Mouse (Mus musculus) frontal cortex, postnatal 25 days (tissue): ENCODE data around the gene Theg.
A peak's percentile ranks its signal among the peaks of the same experiment; 100 is the strongest.

Experiments used
- DNase-seq, 2 experiments: peaks; one replicate each; pipeline ENCODE4 v3.0.0; 2022; ENCODE audit warnings: low spot score in 2 of 2

Theg gene

DNA sequence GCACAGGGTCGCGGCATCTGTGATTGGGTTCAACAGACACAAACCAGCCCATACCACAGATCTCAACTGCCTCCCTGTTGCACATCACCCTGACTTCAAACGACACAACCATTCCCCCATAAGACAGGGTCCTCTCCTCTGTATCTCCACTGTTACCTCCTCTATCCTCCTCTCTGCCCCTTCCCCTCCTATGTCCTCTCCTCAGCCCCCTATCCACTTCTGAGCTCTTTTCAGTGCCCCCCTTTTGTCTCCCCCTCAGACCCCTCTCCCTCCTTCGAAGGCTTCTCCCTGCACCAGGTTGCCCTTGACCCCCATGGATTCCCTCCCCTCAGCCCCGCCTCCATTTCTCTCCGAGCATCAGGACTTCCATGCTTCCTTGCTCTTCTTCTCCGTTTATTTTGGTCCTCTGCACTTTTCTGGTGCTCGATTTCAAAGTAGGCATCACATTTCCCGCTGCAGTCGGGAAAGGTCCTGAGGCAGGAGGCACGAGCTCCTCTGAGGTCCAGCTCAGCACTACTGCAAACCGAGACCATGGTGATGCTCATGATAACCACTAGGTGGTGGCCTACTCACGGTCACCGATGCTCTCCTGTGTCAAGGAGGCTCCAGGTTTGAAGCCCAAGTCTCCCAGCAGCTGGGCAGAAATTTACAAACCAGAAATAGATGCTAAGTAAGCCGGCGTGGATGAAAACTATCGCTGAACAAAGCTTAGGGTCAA lies 7.9 kb upstream of the Theg start:
- peak in 1 of 2 experiments; percentile 48 for DNase-seq

DNA sequence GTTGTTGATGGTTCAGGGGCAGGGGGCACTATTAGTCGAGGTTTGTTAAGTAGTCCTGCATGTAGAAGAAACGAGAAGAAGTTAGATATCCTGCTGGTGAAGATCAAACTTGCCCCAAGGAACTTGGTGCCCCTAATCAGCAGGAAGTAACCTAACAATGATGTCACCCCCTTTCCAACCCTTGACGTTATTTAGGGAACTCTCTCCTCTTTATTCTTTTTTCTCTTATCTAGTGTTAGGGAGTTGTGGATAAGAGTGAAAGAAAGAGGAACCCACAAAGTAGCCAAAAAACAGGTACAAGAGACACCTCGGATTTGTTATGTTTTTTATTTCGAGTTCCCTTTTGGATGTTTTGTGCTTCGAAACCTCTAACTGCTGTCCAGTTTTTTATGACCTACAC lies 7.0 kb upstream of the Theg start:
- no peak for DNase-seq

GRCm38 (mm10) chr10:79590702-79591101 lies 3.6 kb upstream of the Theg start:
- no peak for DNase-seq

DNA sequence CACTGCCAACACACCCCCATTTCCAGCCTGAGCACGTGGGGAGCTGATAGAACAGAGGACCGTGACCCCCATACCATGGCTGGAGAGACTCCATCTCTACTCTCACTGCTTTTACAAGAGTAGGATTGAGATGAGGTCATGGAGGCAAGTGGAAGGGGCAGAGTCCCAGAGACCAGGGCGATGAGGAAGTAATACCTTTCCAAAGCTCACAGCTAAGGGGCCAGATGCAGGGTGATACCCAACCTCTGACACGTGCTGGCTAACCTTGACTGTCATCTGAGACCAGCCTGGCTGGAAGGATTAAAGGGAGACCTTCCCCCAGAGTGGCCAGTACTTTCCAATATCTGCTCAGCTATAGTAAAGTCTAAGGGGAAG lies 608 bp upstream of the Theg start:
- DNase-seq, result no peak

DNA sequence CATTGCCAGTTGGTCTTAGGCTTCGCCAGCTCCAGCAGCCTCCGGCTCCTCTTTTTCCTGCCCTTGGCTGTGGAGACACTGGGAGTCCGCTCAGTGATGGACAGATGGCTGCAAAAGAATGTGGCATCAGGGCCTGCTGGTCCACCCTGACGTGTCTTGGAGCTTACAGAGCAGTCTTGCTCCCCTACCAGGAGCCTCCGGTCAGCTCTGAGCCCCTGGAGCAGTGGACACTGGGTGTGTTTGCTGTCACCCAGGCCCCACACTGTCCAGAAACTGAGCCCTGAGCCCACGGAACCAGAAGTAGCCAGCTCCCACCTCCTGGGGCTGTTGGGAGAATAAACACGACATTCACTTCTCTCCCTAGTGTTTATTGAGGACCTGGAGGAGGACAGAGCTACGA lies 888 bp downstream of the Theg start:
- no peak for DNase-seq

GRCm38 (mm10) chr10:79585723-79586122 lies 1.4 kb downstream of the Theg start:
- DNase-seq, result no peak

- DNase-seq, result no peak
These were observed 2.0 kb downstream of the Theg start for GRCm38 (mm10) chr10:79585136-79585535.

DNA sequence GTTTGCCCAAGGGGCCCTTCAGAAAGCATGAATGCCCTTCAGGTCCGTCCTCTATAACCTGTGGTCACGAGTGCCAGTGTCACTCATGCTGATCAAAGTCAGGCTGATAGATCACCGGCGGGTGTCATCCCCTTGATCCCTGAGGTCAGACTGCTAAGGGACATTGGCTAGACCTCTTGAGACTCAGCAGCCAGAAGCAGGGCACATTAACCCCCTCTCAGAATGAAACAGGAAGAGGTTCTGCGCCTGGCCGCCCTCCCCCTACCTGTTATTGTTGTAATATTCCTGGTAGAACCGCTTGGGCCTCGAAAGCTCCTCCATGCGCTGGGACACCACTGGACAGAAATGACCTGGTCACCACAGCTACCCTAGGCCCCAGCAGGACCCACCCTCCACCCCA lies 2.7 kb downstream of the Theg start:
- no peak for DNase-seq

- no peak for DNase-seq
These were observed 3.1 kb downstream of the Theg start for GRCm38 (mm10) chr10:79584021-79584420.

DNA sequence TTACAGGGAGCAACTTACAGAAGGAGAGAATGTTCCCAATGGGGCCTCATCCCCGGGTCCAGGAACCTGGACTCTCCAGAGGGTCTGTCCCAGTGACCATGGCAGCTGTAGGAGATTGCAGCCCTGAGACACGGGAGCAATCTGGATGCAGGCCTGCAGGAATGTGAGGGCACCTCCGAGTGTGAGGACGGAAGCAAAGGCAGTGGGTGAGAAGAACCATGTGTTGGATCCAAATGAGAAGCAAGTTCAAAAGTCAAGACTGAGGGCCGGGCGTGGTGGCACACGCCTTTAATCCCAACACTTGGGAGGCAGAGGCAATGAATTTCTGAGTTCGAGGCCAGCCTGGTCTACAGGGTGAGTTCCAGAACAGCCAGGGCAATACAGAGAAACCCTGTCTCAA lies 5.6 kb downstream of the Theg start:
- DNase-seq, result no peak

- peak in 1 of 2 experiments; percentile 34 for DNase-seq
These were observed 6.3 kb downstream of the Theg start for GRCm38 (mm10) chr10:79580811-79581210.

DNA sequence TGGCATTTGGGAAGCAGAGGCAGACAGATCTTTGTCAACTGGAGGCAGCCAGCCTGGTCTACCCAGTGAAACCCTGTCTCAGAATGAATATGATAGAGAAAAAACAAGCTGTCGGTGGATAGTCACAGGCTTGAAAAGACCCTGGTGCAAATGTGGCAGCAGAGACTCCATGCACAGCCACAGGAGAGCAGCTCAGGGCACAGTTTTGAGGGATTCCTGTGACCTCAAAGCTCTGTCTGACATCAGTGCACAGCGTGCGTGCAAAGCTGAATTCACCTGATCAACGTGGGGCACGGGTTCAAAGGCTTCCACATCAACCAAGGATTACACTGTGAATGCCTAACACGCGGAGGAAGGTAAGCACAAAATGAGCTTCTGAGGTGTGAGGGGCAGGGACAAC lies 6.8 kb downstream of the Theg start:
- DNase-seq, result no peak

- DNase-seq, result no peak
These were observed 7.3 kb downstream of the Theg start for GRCm38 (mm10) chr10:79579781-79580180.

DNA sequence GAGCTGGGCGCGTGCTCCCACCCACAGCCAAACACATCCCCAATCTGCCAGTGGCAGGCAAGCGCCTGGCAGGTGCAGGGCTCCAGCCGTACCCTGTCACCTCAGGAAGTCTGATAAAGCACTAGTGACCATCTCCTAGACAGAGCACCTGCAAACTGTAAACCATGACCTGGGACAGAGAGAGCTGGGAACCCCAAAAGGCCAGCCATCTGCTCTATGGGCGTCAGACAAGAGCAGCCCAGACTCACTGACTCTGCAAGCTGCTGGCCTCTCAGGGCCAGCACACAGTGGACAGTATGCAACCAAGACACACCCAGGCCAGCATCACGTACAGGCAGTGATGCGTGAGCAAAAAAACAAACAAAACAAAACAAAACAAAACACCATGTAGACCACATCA lies 8.2 kb downstream of the Theg start:
- DNase-seq, result no peak

DNA sequence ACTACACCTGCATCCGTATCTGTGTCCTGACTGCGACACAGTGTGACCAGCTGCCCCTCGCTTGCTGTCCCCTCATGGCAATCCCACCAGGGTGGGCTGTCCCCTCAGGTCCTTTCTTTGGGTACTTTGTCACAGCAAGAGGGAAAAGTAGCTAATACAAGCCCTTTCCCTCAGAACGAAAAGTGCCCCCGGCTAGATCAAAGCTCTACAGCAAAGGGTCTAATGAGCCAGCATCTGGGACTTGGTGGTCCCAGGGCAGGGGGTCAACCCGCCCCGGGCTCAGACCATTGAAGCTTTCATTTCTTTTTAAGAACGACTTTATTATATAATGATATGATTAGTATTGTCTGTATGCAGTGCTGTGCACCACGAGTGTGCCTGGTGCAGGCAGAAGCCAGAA lies 8.9 kb downstream of the Theg start:
- no peak for DNase-seq

- no peak for DNase-seq
These were observed 9.8 kb downstream of the Theg start for GRCm38 (mm10) chr10:79577376-79577775.

DNA sequence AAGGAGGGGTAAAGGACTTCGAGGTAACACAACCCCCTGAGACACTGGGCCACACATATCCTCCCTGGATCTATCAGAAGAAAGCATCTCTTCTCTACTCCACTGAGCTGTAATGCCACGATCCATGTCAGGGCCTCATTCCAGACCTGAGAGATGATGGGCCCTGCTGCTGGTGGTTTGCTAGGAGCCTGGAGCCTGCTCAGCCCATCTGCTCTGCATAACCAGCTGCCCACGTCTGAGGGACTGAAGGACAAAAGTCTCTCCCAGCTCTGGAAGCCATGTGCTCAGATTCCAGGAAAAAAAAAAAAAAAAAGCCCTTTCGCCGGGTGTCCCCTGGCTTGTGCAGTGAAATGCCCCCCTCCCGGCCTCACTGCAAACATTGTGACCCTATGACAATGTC lies 11.4 kb downstream of the Theg start:
- no peak for DNase-seq

DNA sequence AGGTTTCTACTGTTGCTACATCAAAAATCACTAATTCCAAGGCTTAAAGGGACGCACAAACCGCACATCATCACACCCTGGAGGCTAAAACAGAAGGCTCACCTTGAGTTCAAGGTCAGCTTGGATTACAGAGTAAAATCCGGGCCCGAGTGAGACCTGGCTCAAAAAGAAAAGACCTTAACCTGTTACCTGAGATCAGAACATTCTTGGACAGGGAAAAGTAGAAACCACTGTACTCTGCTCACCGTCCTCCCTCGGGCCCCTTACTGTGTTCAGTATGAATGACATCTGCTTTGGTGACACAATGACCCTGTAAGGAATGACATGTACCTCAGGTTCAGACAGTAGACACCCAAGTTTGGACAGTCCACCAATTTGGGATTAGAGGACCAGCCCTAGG lies 12.3 kb downstream of the Theg start:
- no peak for DNase-seq

DNA sequence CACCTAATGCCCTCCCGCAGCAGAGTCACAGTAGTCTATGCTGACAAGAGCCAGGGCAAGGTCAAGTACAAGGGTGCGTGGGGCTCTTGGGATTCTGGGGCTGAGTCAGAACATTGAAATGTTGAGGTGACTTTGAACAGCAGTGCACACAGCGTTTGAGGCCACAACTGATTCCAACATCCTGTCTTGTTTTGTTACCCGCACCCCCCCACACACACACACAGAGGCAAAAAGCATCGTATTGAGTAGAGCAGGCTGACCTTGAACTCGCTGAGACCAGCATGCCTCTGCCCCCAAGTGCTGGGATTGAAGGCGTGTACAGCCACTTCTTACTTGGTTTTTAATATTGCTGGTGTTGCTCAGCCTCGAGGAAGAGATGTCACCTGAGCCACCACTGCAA lies 12.8 kb downstream of the Theg start:
- DNase-seq, result no peak

DNA sequence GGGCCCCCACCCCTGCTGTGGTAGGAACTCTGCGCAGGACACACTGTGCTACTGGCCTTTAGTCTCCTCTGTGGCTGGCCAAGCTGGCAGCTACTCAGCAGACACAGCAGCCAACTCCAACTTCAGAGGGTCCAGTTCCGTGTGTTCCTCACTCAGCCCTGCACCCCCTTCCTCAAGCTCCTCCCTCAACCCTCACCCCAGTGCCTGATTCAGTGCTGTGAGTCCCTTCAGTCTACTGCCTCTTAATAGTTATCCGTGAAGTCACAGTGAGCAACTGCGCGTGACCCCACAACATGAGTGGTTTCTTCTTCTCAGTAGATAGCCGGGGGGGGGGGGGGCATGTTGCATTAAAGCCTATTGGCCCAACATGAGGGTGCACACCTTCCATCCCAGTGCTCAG lies 13.5 kb downstream of the Theg start:
- no peak for DNase-seq

DNA sequence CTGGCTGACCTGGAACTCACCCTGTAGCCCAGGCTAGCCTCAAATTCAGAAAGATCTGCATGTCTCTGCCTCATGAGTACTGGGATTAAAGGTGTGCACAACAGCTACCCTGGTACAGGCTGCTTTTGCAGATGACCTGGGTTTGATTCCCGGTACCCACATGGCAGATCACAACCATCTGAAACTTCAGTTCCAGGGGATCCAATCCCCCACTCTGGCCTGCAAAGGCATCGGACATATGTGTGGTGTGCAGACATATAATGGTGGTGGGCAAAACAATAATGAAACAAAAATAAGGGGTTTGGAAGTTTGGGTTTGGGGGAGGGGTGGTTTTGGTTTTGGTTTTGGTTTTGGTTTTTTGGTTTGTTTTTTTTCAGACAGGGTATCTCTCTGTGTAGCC lies 15.8 kb downstream of the Theg start:
- DNase-seq, result no peak

DNA sequence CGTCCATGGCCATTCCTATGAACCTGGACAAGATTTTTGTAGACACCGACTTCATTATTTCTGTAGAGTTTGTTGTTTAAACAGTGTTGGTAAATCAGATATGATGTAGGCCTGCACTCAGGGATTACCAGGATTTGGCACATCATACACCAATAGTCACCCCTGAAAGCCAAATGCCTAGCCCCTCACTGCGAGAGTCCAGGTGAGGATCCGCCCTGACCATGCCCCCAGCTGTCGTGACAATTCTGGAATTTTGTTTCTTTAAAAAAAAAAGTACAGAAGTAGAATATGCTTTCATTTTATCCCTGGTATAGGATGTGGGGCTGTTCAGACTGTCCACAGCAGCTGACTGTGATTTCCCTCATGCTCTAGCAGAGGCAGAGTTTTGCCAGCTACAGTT lies 17.2 kb downstream of the Theg start:
- DNase-seq, result no peak

DNA sequence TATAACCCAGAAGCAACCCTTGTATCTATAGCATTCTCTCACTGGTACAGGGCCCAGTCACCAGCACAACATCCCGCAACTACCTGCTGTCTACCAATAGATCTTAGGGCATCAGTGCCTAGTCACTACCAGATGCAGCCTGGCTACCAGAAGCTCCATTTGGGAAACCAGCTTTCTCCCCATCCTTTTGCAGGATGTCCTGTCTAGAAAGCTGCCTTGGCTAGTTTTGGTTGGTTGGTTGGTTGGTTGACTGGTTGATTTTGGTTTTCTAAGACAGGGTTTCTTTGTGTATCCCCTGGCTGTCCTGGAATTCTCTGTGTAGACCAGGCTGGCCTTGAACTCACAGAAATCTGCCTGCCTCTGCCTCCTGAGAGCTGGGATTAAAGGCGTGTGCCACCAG lies 27.4 kb downstream of the Theg start:
- DNase-seq, result no peak

- no peak for DNase-seq
These were observed 29.6 kb downstream of the Theg start for GRCm38 (mm10) chr10:79557496-79557895.
